Mouse (Mus musculus) midbrain, embryonic 10.5 days (tissue): ENCODE data around the gene Hbp1. TPM values are rescaled to one million over a fixed set of nuclear protein-coding genes. Genes with fewer than 3 reads are reported as not detected.

Experiments
- DNase-seq: peaks from one replicate; pipeline ENCODE4 v3.0.0-alpha.2; 2017; ENCODE audit warnings: low spot score
- H3K27ac ChIP-seq: fragments of 300-500 bp; sonication (generic); replicated peaks from 2 replicates; pipeline ENCODE4 v1.5.1; 2016; ENCODE audit warnings: mild to moderate bottlenecking
- H3K27me3 ChIP-seq: fragments of 300-500 bp; sonication (generic); 2 replicates; pipeline ENCODE4 v1.6.1; 2016; ENCODE audit warnings: low read depth, mild to moderate bottlenecking; ENCODE audit not compliant: poor library complexity, severe bottlenecking
- H3K36me3 ChIP-seq: fragments of 300-500 bp; sonication (generic); 2 replicates; pipeline ENCODE4 v1.6.1; 2016; ENCODE audit warnings: mild to moderate bottlenecking, moderate library complexity
- H3K4me1 ChIP-seq: fragments of 300-500 bp; sonication (generic); 2 replicates; pipeline ENCODE4 v1.6.1; 2016
- H3K4me3 ChIP-seq: fragments of 300-500 bp; sonication (generic); 2 replicates; pipeline ENCODE4 v1.5.1; 2016; ENCODE audit warnings: mild to moderate bottlenecking, moderate library complexity
- H3K9me3 ChIP-seq: fragments of 300-500 bp; sonication (generic); replicated peaks from 2 replicates; pipeline ENCODE4 v1.6.1; 2016; ENCODE audit warnings: mild to moderate bottlenecking
- WGBS: fragments of 180-500 bp; shearing (Covaris S2); methylation state at CpG from one replicate; pipeline ENCODE4 v1.1.7; 2016; 5-methylcytosine and 5-hydroxymethylcytosine counted together
- polyA plus RNA-seq: library from polyadenylated mRNA; unstranded; fragments of >200 nt; fragmentation: Nextera tagmentation; extraction: Ambion mirVana; gene quantifications from 2 replicates; pipeline ENCODE4 v1.2.1, GENCODE M21; 2016

The Hbp1 gene
- polyA plus RNA-seq, 1 experiment from 2014 or later, result 78.2 TPM

DNA sequence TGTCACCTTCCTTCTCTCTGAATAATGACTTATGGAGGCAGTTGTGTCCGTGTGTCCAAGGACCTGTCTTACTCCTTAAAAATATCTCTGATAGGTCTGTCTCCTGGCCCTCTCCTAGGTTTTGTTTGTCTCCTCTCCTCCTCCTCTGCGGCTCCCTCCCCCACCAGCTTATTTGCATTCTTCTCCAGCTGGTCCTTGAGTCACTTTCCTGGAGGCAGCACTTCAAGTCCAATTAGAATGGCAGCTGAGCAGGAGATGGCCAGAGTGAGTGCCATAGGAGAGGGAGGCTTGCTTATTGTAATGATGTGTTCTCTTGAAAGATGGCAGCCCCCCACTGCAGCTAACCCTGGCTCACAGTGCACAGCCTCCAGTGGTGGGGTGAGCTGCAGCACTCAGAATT, 54.4 kb downstream of the Hbp1 start:
- peak; percentile 39 for DNase-seq

DNA sequence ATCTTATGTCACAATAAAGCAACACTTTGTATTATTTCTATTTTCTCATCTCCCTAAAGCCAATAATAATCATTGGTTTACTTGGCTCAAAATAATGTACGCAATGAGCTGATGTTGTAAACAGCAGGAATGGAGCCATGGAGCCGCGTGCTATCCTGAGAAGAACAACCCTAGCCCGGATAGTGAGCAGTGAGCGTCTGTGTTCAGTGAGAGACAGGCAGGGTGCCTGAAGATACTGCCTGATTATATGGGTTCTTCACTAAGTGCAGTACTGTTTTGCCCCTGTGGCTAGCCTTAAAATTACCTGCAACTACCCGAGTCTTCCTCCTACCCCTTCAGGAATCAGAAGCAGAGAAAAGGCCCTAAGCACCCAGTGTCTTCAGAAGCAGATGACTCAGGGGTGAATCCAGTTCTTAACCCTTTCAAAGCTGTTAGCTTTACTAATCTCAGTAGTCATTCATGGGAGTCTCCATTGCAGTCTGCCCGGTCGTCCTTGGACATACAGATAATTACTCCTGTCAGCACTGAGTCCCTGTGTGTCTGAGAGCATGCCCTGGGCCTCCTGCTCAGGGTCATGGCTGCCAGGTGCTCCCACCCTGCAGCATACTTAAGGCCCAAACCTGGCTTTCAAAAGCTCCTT, 55.1 kb downstream of the Hbp1 start:
- Histone ChIP-seq H3K36me3 (no peaks in the 10 kb centered on the region), H3K4me3 (no peak overlapping the region), H3K4me1 (peaks cover 50% of the 10 kb centered on the region), H3K9me3 (no peaks in the 10 kb centered on the region), H3K27ac (peak overlapping the region; percentile 63), H3K27me3 (no peaks in the 10 kb centered on the region)
- WGBS, result 31% methylated on average over 8 of the region's 8 CpGs
- DNase-seq, result peak; percentile 19

More for the DNA sequence above, 54.4 kb downstream of the Hbp1 start:
- Histone ChIP-seq H3K36me3 (no peaks in the 10 kb centered on the region), H3K4me3 (peak overlapping the region; percentile 20; the same call in 1 of the 2 replicates), H3K27ac (peak overlapping the region; percentile 63), H3K9me3 (no peaks in the 10 kb centered on the region), H3K27me3 (no peaks in the 10 kb centered on the region), H3K4me1 (peaks cover 43% of the 10 kb centered on the region)
- 15% methylated on average over 2 of the region's 2 CpGs for WGBS

DNA sequence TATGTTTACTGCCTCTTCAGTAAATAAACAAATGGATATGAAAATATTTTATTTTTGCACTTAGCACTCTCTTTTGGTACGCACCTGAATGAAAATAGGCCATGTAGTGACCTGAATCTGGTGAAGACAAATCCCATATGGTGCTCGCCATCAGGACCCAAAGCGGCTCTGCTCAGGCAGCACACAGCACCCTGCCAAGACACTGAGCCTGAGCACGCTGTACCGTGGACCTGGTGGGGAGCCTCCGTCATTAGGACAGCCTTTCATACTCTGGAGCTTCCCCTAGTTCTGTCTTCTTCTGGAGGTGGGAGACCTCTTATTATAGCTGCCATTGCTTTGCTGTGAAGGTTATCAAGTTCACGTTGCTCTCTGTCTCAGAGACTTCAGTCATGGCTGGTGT, 57.6 kb downstream of the Hbp1 start:
- Histone ChIP-seq H3K9me3 (no peaks in the 10 kb centered on the region), H3K4me3 (no peak overlapping the region), H3K4me1 (peaks cover 54% of the 10 kb centered on the region), H3K27me3 (no peaks in the 10 kb centered on the region), H3K27ac (no peak overlapping the region), H3K36me3 (no peaks in the 10 kb centered on the region)
- no peak for DNase-seq
- whole genome bisulfite sequencing, result 89% methylated on average over 7 of the region's 7 CpGs

DNA sequence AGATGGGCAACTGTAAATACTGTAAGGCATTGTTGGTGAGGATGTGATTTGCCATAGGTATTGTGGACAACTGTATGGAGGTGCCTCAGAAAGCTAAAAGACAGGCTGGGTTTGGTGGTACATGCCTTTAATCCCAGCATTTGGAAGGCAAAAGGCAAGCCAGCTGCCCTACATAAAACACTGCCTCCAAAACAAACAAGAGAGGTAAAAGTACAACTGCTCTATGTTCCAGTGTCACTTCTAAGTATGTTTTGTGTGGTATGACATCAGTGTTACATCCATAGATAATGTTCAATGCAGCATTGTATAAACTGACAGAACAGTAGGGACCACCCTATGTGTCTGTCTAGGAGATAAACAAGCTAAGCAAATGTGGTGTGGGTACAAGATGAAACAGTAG, 58.3 kb downstream of the Hbp1 start:
- Histone ChIP-seq H3K27me3 (no peaks in the 10 kb centered on the region), H3K4me3 (no peak overlapping the region), H3K4me1 (peaks cover 49% of the 10 kb centered on the region), H3K9me3 (no peaks in the 10 kb centered on the region), H3K36me3 (peaks cover 6% of the 10 kb centered on the region), H3K27ac (no peak overlapping the region)
- no peak for DNase-seq

DNA sequence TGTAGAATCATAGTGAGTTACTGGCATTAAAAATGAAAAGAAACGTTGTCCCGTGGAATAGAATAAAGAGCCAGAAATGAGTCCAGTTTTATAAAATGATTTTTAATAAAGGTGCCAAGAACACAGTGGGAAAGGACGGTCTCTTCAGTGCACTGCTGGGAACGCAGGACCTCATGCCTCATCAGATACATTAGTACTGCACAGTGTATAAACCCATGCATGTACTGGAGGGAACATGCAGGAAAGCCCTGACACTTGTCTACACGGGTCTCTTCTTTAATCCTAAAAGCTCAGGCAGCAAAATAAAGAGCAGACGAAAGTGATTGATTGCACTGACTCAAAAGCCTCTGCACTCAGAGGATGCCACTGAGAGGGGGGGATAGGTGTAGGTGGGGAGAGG, 59.6 kb downstream of the Hbp1 start:
- peak overlapping the region; percentile 52; the same call in 1 of the 2 replicates for H3K27ac ChIP-seq
- H3K4me1 ChIP-seq, result peaks cover 35% of the 10 kb centered on the region
- H3K4me3 ChIP-seq, result no peak overlapping the region
- H3K9me3 ChIP-seq, result no peaks in the 10 kb centered on the region
- no peak for DNase-seq
- peaks cover 16% of the 10 kb centered on the region for H3K36me3 ChIP-seq
- 74% methylated on average over 6 of the region's 6 CpGs for WGBS
- H3K27me3 ChIP-seq, result no peaks in the 10 kb centered on the region

DNA sequence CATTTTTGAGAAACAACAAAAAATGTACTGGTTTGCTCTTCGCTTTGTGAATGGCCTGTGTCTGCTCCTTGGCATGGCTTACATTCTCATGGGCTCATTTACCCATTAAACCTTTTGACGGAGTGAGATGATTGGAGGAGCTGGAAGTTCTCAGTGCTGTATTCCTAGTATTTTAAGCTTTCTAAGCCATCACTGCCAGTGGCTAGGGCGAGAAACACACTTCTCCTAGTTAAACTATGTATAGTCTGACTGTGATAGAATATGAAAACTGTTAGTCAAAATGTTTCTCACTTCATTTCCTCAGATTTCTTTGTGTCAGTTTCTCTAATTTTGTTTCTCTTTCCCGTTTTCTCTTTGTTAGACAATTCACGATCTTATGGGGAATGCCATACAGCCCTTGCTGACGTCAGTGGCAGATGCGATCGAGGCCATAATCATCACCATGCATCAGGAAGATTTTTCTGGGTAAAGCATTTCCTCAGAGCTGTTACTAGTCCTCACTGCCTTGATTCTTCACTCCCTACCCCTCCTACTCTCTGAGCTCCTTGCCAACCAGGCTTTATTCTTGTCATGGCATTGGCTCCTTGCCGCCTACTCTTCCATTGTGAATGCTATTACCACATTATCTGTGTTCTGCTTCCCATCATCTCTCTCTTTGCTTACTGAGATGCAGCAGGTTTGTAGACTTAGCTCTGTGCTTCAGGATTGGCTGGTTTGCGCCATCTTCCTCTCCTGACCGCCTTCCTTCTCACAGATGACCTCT, 64.3 kb downstream of the Hbp1 start:
- WGBS, result 93% methylated on average over 11 of the region's 11 CpGs
- Histone ChIP-seq H3K4me3 (no peak overlapping the region), H3K27ac (no peak overlapping the region), H3K36me3 (peaks cover 16% of the 10 kb centered on the region), H3K27me3 (no peaks in the 10 kb centered on the region), H3K4me1 (peaks cover 12% of the 10 kb centered on the region), H3K9me3 (no peaks in the 10 kb centered on the region)
- DNase-seq, result no peak

DNA sequence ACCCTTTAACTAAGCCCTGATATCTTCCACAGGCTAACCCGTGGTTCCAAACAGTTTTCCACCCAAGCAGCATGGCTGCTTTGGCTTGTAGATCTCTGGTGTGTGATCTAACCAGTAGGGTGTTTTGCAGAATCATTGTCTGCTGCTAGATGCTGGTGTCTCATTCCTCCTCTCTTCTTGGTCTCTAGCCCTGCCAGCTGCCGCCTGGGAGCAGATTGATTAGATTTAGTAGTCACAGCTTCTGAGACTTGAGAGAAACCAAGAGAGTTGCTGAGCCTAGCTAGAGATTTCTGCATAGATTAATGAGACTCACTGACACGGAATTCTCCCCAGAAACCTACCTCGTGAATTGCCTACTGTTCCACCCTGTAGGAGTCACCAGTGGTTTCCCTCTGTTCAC, 65.3 kb downstream of the Hbp1 start:
- Histone ChIP-seq H3K27me3 (no peaks in the 10 kb centered on the region), H3K4me1 (peaks cover 3% of the 10 kb centered on the region), H3K36me3 (peaks cover 16% of the 10 kb centered on the region), H3K4me3 (no peak overlapping the region), H3K27ac (no peak overlapping the region), H3K9me3 (no peaks in the 10 kb centered on the region)
- WGBS, result 93% methylated on average over 4 of the region's 4 CpGs
- DNase-seq, result no peak

DNA sequence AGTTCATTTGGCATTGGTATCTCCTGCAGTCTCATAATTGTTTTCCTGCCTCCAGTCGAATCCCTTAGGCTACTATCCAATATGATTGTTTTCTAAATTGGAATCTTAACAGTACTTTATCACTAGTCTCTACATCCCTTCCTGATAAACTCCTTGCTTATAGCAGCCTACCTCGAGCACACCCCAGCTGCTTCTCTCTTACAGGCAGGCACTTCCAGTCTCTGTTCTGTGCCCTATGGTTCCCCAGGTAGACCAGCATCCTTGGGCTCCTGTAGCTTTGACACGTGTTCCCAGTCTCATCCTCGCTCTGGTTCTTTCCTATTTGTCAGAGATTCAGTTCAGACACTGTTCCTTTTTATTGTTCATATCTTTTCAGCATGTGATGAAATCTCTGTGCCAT, 66.0 kb downstream of the Hbp1 start:
- H3K27ac ChIP-seq, result no peak overlapping the region
- H3K4me3 ChIP-seq, result no peak overlapping the region
- H3K9me3 ChIP-seq, result no peaks in the 10 kb centered on the region
- no peak for DNase-seq
- no peaks in the 10 kb centered on the region for H3K27me3 ChIP-seq
- no peaks in the 10 kb centered on the region for H3K4me1 ChIP-seq
- H3K36me3 ChIP-seq, result peaks cover 16% of the 10 kb centered on the region
- whole genome bisulfite sequencing, result 89% methylated on average over 4 of the region's 4 CpGs

DNA sequence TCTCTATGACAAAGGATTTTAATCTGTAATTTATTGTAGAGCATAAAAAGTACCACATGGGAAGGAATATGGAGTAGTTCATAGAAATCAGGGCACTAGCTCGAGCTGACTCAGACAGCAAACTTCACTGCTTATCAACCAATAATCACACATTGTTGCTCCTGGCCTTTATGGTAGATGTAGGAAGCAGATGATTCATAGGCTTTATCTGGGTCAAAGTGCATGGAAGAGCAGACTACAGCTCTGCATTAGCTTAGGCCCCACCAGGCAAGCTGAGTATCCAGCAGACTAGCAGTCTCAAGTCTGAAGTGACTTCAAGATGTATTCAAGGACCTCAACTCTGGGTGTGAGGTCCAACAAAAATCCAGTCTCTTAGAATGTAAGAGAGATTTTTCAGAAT, 67.6 kb downstream of the Hbp1 start:
- H3K4me1 ChIP-seq, result no peaks in the 10 kb centered on the region
- peaks cover 16% of the 10 kb centered on the region for H3K36me3 ChIP-seq
- no peak for DNase-seq
- no peaks in the 10 kb centered on the region for H3K9me3 ChIP-seq
- no peak overlapping the region for H3K27ac ChIP-seq
- no peak overlapping the region for H3K4me3 ChIP-seq
- WGBS, result 95% methylated on average over 1 of the region's 1 CpGs
- H3K27me3 ChIP-seq, result no peaks in the 10 kb centered on the region

DNA sequence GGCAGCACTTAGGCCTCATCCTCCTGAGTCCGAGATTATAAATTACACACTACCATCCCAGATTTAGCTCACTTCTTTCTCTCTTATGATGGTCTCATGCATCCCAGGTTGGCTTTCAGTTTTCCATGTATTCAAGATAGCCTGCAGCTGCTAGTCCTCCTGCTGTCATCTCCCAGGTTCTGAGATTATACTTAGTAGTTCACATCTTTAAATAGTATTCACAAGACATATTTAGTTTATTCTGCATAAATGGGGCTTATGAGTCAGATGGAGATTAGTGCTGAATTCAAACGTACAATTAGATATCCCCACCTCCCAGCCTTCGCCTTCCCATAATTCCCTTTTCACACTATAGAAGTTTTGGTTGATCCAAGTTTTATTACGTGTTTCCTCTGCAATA, 73.6 kb downstream of the Hbp1 start:
- Histone ChIP-seq H3K4me1 (no peaks in the 10 kb centered on the region), H3K36me3 (no peaks in the 10 kb centered on the region), H3K27me3 (no peaks in the 10 kb centered on the region), H3K27ac (no peak overlapping the region), H3K9me3 (no peaks in the 10 kb centered on the region), H3K4me3 (no peak overlapping the region)
- 92% methylated on average over 4 of the region's 4 CpGs for WGBS
- DNase-seq, result no peak

Other genes with a start within 250 kb of the Hbp1 start
- gene Gpr22, start 236.6 kb downstream of the Hbp1 start, polyA plus RNA-seq, result 1.1 and 2.1 TPM in 2 replicates
- gene Prkar2b, start 110.8 kb upstream of the Hbp1 start, polyA plus RNA-seq, result 36.6 and 40.0 TPM in 2 replicates